Mouse (Mus musculus) kidney, postnatal 0 days (tissue): Measurements from ENCODE around the gene Olfr862. TPM values are rescaled to one million over a fixed set of nuclear protein-coding genes. Genes with fewer than 3 reads are reported as not detected.

Experiments
- ATAC-seq: fragments of 200-750 bp; cut with Nextera tagmentation; replicated peaks from 2 replicates; pipeline ENCODE4 v1.8.0; 2017; ENCODE audit warnings: low read depth, moderate number of reproducible peaks, moderate TSS enrichment, moderate library complexity; ENCODE audit not compliant: low FRiP score
- DNase-seq: peaks from one replicate; pipeline ENCODE4 v3.0.0-alpha.2; 2016; ENCODE audit warnings: low spot score
- H3K27ac ChIP-seq: fragments of 300-500 bp; sonication (generic); 2 replicates; pipeline ENCODE4 v1.5.1; 2014; ENCODE audit warnings: mild to moderate bottlenecking
- H3K27me3 ChIP-seq: fragments of 300-500 bp; sonication (generic); 2 replicates; pipeline ENCODE4 v1.6.1; 2014; ENCODE audit warnings: low read length, mixed read lengths; ENCODE audit not compliant: insufficient read depth
- H3K36me3 ChIP-seq: fragments of 300-500 bp; sonication (generic); 2 replicates; pipeline ENCODE4 v1.6.1; 2014; ENCODE audit warnings: low read length, mixed read lengths; ENCODE audit not compliant: insufficient read depth
- H3K4me1 ChIP-seq: fragments of 300-500 bp; sonication (generic); replicated peaks from 2 replicates; pipeline ENCODE4 v1.6.1; 2014; ENCODE audit warnings: antibody characterized with exemption, low read length, mixed read lengths; ENCODE audit not compliant: insufficient read depth
- H3K4me2 ChIP-seq: fragments of 300-500 bp; sonication (generic); 2 replicates; pipeline ENCODE4 v1.6.1; 2014; ENCODE audit warnings: mild to moderate bottlenecking, low read length, moderate library complexity, mixed read lengths
- H3K4me3 ChIP-seq: fragments of 300-500 bp; sonication (generic); replicated peaks from 2 replicates; pipeline ENCODE4 v1.5.1; 2014; ENCODE audit warnings: low read depth, low read length
- H3K9ac ChIP-seq: fragments of 300-500 bp; sonication (generic); 2 replicates; pipeline ENCODE4 v1.6.1; 2014; ENCODE audit warnings: low read depth, low read length
- H3K9me3 ChIP-seq: fragments of 300-500 bp; sonication (generic); replicated peaks from 2 replicates; pipeline ENCODE4 v1.6.1; 2016; ENCODE audit warnings: low read length, inconsistent platforms, mixed read lengths
- CTCF ChIP-seq: IDR thresholded peaks from 2 replicates; pipeline ENCODE4 v1.5.1; 2016; ENCODE audit warnings: antibody characterized with exemption, low read depth, mild to moderate bottlenecking, moderate library complexity
- WGBS: fragments of 180-500 bp; shearing (Covaris S2); extraction: QIAGEN DNeasy Blood & Tissue Kit; methylation state at CpG from one replicate; pipeline ENCODE4 v1.1.7; 2014; 5-methylcytosine and 5-hydroxymethylcytosine counted together
- polyA plus RNA-seq: library from polyadenylated mRNA; unstranded; fragments of >200 nt; fragmentation: Nextera tagmentation; extraction: Ambion mirVana; gene quantifications from 2 replicates; pipeline ENCODE4 v1.2.1, GENCODE M21; 2015

The Olfr862 gene
- polyA plus RNA-seq: not detected in 2 replicates

DNA sequence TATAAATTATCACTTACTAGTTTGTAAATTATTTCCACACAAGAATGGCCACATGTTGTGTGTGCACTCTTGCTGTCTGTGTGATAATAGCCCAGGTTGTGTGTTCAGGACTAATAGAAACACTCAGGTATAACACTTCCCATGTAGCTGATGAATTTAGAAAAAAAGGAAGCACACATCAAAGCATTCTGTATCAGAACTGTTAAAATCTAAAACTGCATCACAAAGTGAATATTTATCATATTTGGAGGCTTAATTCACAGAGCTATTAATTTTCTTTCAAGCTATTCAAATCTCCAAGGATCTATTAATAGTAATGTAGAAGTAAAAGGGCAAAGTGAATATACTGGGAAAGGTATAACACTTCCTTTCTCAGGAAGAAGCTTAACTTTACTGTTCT is at the start of gene Olfr862:
Gene Olfr862, minus strand, starts transcription at position 101 of the 400 bp plus-strand sequence.
- Histone ChIP-seq H3K27ac (no peak within 1 kb of the TSS), H3K4me1 (no peaks in the 10 kb centered on the region), H3K4me3 (no peak within 1 kb of the TSS), H3K36me3 (no peaks in the 10 kb centered on the region), H3K4me2 (no peak within 1 kb of the TSS), H3K9ac (no peak within 1 kb of the TSS), H3K9me3 (no peaks in the 10 kb centered on the region), H3K27me3 (no peaks in the 10 kb centered on the region)
- ATAC-seq: no peak
- TF ChIP-seq CTCF: no peak
- no peak for DNase-seq

DNA sequence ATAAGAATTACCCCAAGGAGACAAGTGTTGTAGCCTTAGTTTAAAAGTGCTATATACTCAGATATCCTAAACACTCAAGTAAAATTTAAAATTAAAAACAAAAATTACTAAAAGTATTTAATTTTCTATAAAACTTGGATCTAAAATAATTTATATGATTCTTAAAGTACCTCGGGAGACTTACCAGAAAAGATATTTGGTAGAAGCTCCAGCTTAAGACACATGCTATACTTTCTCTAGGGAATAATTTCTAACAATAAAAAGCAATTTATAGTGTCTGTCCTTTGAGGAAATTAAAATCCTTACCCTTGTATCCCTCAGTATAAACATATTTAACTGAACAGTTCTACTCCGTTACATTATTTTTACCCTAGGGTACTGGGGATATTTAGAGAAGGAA is 28.8 kb upstream of the Olfr862 start, which contains the start of gene Olfr77:
Gene Olfr77, plus strand, starts transcription at position 301 of the 400 bp plus-strand sequence.
- ATAC-seq: no peak

DNA sequence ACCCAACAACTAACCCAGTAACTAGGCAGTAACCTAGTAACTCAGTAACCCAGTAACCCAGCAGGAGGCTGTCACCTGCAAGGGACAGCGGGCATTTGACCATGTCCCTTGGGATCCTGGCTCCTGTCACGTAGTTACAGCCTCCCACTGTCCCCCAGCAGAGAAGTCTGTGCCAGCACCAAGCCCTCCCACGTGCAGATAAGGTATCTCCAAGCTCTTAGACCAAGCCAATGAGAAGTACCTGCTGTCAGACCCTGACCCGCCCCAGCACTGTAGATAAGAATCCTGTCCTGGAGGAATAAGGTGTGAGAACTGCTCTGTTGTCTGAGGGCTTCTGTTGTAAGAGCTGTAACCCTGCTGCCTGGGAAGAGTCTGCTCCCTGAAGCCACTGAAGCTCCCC is 23.4 kb upstream of the Olfr862 start:
- Histone ChIP-seq H3K4me1 (no peaks in the 10 kb centered on the region), H3K27me3 (no peaks in the 10 kb centered on the region), H3K9me3 (no peaks in the 10 kb centered on the region), H3K4me2 (no peak overlapping the region), H3K36me3 (no peaks in the 10 kb centered on the region), H3K9ac (no peak overlapping the region), H3K27ac (no peak overlapping the region), H3K4me3 (no peak overlapping the region)
- ATAC-seq (no peak), DNase-seq (no peak)
- WGBS: 51% methylated on average over 4 of the region's 4 CpGs
- TF ChIP-seq CTCF: no peak

More for the DNA sequence above, 28.8 kb upstream of the Olfr862 start, which contains the start of gene Olfr77:
- Histone ChIP-seq H3K9me3 (no peaks in the 10 kb centered on the region), H3K4me1 (no peaks in the 10 kb centered on the region), H3K9ac (no peak within 1 kb of the TSS), H3K27me3 (no peaks in the 10 kb centered on the region), H3K36me3 (no peaks in the 10 kb centered on the region), H3K4me2 (no peak within 1 kb of the TSS), H3K4me3 (no peak within 1 kb of the TSS), H3K27ac (no peak within 1 kb of the TSS)
- 87% methylated on average over 2 of the region's 2 CpGs for WGBS
- no peak for DNase-seq
- TF ChIP-seq CTCF: no peak

DNA sequence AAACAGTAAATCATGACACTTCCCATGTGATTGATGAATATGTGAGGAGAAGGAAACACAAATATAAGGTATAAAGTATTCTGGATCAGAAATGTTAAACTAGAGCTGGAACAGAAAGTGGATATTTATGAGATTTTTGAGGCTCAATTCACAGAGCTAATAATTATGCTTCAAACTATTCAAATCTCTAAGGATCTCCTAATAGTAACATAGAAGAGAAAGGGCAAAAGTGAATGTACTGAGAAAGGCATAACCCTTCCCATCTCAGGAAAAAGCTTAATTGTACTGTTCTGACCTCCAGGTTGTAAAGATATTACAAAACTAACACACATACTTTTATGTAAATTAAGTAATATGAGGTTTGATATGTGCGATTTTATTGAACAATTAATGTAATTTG is 38.2 kb downstream of the Olfr862 start, which contains the start of gene Olfr860:
Gene Olfr860, minus strand, starts transcription at position 101 of the 400 bp plus-strand sequence.
- Histone ChIP-seq H3K9ac (no peak within 1 kb of the TSS), H3K36me3 (no peaks in the 10 kb centered on the region), H3K9me3 (no peaks in the 10 kb centered on the region), H3K27me3 (no peaks in the 10 kb centered on the region), H3K4me3 (no peak within 1 kb of the TSS), H3K27ac (no peak within 1 kb of the TSS), H3K4me2 (no peak within 1 kb of the TSS), H3K4me1 (no peaks in the 10 kb centered on the region)
- DNase-seq (no peak), ATAC-seq (no peak)
- 75% methylated on average over 1 of the region's 1 CpGs for WGBS
- TF ChIP-seq CTCF: no peak

Other genes starting within 250 kb of the Olfr862 start
- gene Olfr857, start 178.6 kb downstream of the Olfr862 start, polyA plus RNA-seq: not detected in 2 replicates
- not detected in 2 replicates for gene Olfr58, start 107.7 kb downstream of the Olfr862 start, polyA plus RNA-seq
- not detected in 2 replicates for gene Olfr859, start 83.1 kb downstream of the Olfr862 start, polyA plus RNA-seq
- gene Olfr860, start 38.3 kb downstream of the Olfr862 start, polyA plus RNA-seq: not detected in 2 replicates
- gene Olfr77, start 28.9 kb upstream of the Olfr862 start, polyA plus RNA-seq: 0.32 and 0.37 TPM in 2 replicates
- not detected in 2 replicates for gene Olfr866, start 140.0 kb upstream of the Olfr862 start, polyA plus RNA-seq
- gene Olfr867, start 169.6 kb upstream of the Olfr862 start, polyA plus RNA-seq: not detected in 2 replicates
- not detected in 2 replicates for gene Olfr868, start 210.6 kb upstream of the Olfr862 start, polyA plus RNA-seq
- gene Olfr869, start 241.0 kb upstream of the Olfr862 start, polyA plus RNA-seq: not detected in 2 replicates